Mouse (Mus musculus) yolk sac, embryonic 10.5 days (tissue): Measurements from ENCODE around the gene Pip4k2a.

ENCODE experiments used
- DNase-seq: peaks from one replicate; pipeline ENCODE4 v3.0.0-alpha.2; 2017; ENCODE audit warnings: low spot score

The Pip4k2a gene

DNA sequence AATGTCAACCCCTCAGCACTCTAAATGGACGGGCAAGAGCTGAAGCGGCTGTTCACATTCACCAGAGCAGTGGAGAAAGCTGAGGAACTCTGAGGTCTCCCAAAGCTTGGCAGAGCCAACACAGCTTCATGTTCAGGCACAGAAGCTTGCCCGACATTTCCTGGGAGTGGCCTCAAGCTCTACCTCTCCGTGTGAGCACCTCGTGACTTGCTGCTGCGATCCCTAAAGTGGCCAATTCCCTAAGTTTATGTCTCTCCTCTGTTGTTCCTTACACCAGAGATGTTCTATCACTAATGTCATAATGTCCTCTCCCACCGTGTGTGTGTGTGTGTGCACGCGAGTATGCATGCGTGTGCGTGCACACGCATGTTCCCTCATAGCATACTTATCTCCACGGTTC, 42.3 kb downstream of the Pip4k2a start:
- no peak for DNase-seq

DNA sequence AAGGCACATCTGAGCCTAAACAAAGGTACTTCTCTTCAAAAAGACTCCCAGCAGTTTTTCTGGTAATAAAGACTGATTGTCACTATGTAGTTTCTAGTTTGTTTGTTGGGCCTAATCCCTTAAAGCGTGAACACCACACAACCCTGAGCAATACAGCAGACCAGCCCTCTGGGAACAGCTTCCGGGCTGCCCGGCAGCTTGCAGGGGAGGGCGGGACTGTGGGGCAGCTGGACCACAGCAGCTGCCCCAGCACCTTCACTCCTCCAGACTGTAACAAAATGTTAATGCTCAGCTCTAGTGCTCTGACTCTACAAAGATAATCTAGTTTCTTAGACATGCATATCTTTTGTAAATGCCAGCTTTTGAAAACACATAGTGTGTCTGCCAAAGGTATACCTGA, 42.9 kb downstream of the Pip4k2a start:
- DNase-seq: no peak

DNA sequence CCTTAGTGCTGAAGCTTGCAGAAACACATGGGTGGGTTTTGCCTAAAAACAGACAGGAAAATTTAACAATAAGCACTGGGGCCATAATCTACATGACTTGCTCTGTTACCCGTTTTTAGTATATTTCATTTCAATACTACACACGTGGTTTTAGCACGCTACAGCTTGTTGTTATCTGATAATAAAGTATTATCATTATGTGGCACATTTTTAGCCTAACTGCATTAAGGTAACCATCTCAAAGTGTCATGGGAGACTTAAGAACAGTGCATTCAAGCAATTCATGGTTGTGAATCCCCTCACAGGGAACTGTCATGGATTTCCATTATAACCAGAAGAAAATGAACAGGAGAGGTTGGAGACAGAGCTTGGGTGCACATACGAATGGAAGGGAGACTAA, 43.5 kb downstream of the Pip4k2a start:
- no peak for DNase-seq

DNA sequence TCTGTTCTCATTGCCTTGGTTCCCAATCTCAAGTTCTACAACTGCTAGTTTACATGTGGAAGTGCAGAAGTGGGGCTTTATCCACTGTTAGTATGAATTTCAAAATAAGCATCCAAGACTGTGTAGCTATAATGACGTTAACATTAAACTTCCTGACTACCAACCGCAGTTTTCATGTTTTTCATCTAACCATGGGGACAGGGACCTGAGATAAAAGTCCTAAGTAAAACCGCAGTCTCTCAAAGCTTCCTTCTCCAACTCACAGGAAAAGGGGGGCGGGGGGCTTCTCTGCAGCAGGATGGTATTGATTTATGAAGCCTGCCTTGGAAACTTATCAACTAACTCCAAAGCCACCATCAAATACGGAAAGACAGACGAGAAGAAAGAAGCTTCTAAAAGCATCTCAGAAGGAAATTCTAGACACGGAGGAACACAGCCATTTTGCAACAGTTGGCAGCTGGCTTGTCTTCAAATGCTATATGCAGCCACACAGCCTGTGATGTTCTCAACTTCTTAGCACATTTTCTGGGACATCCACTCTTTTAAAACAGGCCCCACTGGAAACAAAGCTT, 45.7 kb downstream of the Pip4k2a start:
- no peak for DNase-seq

DNA sequence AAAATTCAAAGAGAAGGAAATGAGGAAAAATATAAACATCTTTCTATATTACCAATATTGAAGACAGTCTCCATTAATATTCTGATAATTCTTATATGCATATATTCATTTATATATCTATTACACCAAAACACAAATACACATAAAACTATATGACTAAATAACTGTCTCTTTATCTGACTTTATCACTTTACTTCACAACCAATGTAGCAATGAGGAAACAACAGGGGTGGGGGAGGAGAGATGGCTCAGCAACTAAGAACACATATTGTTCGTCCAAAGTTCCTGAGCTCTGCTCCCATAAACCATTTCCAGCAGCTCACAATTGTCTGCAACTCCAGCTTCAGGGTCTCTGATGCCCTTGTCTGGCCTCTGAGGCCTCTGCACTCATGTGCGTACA, 47.2 kb downstream of the Pip4k2a start:
- no peak for DNase-seq

DNA sequence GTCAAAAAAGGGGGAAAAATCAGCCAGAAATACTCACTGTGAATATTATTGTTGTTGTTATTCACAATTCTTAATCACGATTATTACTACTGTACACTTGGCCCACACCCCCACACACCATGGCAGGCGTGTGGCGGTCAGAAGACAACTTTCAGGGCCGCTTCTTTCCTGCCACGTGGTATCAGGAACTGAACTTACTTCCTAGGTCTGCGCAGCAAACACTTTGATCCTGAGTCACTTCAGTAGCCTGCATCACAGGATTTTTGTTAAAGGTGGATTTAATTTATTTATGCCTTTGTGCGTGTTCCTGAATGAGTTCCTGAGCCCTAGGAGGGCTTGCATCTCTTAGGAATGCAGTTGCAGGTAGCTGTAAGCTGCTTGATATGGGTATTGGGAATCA, 49.2 kb downstream of the Pip4k2a start:
- DNase-seq: no peak

DNA sequence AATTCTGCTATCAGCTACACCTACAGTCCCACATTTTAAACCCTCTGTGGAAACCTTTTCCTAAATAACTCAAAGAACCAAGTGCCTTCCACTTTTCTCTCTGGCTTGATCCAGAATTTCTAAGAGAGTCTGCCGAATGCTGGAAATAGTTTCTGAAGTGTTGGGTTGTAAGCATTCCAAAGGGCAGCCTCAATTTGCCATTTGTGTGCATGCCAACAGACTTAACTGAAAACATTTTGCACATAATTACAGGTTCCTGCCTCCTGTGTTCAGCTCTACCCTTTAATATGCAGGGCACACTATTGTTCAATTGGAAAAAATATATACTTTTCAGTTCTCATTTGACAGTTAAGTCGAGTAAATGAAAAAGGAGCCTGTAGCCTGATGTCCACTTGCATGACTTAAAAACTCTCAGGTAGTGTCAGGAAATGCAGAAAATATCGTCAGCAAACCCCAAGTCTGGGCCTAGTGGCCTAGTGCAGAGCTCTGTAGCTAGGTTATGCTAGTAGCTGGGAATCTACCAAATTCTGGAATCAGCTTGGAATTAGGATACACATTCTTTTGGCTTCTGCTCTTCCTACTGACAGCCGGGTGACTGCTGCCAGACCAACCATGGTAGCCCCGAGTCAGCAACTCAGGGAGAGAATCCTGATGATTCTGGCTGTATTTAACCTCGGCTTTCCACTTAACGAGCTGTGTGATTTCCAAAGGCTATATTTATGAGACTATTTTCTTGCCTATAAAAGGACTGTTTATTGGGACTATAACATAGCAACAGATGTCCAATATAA, 50.1 kb downstream of the Pip4k2a start:
- no peak for DNase-seq

DNA sequence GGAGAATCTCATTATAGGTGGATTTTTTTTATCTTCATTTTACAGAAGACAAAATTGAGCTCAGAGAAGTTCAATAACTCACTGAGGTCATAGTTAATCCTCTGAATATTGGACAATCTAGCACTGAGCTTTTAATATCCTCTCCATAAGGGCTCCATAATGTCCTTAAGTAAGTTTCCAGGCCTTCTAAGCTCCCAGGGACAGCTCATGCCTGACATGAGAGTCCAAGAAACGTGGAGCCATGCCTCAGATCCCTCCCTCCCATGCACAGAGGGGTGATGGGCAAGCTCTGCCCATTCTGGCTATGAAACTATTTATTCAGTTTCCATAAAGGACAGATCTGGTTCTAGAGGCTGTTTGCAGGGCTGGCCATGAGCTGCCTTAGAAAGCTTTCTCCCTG, 52.5 kb downstream of the Pip4k2a start:
- DNase-seq: no peak

DNA sequence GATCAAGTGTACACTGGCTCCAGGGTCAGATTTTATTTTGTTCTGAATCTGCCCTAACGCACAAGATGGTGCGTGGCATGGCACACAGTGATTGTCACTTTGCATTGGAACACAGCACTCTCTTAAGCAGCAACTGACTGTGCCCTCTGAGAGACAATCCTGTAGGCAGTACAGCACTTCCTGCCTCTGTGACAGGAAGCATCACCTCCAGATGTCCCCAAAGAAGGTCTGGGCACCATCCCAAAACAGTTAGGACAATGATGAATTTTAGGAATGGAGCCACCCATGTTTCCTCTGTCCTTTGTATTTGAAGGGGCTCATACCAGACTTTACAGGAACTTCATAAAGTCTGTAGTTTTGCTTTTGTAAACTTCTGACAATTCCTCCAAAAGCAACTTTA, 54.0 kb downstream of the Pip4k2a start:
- no peak for DNase-seq

DNA sequence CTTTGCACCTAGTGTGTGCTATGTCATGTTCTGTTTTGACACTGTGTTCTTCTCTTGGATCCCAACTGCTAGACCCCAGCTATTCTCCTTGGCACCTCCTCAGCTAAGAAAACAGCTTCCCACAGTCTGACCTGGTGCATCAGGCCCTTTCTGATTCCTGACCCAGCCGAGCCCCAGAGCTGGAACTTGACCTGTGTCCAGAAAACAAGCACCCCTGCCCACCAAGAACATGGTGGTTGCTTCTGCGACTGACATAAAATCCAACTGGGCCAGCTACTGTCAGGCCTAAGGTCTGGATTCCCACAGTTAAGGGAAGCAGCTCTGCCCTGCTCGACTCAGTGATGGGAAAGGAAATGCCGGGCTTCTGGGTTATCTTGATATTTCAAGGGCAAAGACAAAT, 54.6 kb downstream of the Pip4k2a start:
- DNase-seq: no peak

DNA sequence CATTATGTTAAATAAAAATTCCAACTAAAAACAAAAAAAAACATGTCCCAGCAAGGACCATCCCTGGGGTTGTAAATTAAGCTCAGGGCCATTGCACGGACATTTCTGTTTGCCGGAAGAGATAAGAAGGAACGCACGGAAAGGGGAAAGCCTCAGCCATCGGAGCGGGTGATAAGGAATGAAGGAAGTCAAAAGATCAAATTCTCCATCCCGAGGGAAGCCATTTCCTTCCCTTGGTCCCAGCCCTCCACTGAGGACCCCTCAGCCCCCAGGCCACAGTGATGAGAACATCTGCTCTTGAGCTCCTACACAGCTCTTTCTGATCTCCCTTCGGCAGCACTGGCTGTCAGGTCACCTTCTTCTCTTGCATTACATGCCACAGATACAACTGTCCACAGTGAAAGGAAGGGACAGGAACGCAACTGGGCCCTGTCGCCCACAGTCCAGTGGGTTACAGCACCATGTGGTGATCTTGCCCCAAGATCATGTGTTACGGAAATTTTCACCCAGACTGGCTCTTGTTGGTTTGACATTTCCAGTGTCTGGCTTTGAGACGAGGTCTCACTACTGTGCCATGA, 57.1 kb downstream of the Pip4k2a start:
- DNase-seq: no peak

DNA sequence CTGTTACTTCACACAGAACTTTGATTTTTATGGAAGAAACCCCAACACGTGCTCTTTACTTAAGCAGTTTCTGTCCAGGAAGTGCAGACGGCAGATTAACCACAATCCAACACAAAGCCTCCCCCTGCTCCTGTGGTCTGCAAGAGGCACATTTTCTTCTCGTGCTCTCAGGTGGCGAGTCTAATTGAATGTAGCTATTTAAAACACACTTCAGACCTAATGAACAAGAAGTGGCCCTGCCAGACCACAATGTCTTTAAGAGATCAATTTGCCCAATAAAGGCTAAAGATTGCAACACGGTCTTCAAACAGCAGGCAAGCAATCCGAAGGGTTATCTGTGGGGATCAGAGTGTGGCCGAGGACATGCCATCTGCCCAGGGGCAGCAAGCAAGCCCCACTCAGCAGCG, 59.0 kb downstream of the Pip4k2a start:
- DNase-seq: no peak

DNA sequence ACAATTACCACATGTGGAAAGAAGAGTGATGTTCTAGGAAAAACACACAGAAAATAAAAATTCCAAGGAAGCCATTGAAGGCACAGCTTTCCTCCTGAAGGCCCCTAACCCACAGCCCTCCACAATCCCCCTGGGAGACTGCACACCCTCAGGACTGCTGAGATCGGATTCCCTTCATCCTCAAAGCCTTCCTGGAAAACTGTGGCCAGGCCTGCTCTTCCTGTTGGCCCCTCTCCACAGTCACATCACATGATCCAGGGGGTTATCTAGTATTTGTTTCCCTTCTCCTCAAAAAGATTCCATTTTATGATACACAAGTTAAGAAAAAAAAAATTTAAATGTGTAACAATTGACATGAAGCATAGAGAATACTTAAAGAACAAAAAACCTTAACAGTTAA, 59.7 kb downstream of the Pip4k2a start:
- no peak for DNase-seq

DNA sequence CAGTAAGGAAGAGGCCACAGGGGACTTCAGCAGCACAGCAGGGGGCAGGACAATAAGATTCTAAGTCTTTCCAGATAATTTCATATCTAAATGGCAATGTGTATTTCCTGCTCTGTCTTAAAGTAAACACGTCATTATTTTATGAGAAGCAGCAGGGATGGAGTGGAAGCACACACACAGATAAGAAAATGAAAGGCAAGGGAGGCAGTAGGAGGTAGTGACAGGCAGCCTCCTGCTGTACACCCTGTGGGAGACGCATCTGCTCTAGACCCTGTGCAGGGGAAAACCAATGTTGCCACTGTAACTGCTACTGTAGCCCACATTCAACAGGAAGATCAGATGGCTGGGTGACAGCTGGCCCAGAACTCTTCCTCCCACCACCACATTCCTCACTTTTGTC, 60.3 kb downstream of the Pip4k2a start:
- DNase-seq: no peak

DNA sequence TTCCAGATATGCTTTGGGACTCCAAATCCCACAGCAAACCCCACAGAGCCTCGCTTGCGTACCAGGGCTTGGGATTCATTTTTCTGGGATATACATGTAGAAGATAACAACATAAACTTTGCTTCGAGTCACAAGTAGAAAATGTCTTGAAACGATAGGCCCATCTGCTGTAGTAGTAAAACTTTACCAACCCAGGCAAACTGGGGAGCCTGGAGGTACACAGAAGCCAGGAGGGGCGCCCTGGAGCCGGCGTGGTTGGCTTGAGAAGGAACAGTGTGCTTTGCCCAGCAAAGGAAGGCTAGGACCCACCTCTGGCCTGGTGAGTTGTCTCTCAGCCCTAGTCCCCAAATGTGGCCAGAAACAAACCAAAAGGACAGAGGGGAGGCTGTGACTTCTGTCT, 61.5 kb downstream of the Pip4k2a start:
- DNase-seq: no peak

DNA sequence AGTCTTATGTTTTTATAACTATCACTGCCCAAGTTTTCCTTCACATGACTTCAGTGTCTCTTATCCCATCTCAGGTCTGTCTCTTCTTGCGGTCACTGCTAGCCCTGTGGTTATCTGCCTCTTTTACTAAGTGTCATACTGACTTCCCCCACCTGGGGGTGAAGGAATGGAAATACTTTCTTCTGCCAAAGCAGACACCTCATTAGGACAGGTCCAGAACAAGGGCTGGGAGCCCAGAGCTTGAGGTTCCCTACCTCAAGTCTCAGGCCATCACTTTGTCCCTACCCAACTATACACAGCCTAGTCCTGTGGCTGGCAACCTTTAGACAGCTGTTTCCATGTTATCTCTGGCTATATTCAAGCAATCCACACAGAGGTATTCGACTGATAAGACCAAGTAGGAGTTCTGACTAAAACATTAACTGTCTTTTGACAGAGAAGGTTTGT, 62.3 kb downstream of the Pip4k2a start:
- no peak for DNase-seq

DNA sequence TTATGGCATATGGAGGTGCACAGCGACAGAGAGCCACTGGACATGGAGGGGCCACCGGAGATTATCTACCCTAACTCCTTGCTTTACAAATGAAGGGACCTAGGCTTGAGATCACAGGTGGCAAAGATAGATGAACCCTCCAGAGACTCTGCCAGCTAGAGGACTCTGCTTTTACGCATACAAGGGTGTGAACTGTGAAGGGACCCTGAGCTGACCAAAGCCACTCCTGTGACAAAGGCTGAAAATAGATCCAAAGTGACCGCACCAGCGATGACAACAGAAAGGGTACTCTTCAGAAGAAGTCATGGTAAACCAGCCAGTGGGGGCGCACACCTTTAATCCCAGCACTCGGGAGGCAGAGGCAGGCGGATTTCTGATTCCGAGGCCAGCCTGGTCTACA, 63.8 kb downstream of the Pip4k2a start:
- no peak for DNase-seq

DNA sequence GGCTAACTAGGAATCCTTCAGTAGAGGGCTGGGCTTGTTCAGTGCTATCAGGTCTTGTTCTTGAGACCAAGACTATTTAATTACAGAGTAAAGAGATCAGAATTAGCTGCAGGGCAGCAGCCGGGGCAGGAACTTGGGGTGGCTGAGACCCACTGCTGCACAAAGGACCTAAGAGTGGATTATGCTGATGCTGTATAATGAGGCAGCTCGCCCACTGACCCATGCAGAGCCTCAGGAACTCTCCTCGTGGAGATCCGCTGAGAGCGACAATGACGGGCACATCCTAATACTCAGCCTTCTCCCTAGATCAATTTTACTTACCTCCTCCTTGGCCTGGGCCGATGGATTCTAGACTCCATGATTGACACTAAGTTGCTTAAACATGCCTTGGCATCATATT, 64.5 kb downstream of the Pip4k2a start:
- DNase-seq: no peak

DNA sequence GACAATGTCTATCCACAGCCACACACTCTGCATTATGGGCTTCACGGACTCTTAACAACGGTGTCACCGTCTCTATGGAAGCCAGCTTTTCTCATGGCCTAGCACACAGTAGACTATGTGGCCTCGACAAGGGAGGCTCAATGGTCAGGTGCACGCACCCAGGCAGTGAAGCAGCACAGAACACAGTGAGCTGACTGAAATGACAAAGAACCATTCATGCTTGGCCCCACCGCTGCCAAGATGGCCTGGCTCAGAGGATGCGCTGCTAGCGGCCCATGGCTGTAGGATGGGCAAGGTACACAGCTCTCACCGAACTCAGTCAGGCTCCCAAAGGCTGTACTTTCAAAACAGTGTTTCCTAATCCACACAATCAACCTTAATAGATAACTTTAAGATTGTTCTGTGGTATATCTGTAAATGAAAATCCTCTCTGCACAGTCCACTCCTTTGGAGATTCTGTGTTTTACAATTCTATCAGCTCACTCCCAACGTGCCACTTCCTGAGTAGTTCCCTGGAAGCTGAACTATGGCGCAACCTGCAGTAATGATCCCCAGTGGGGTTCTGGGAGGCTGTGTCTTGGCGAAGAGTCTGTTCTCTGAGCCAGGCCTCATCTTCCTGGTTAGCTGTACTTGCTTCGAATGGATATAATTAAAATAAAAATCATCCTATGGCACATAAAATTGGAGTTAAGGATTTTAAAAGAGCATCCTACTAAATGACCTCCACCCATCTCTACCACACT, 67.4 kb downstream of the Pip4k2a start:
- DNase-seq: no peak

DNA sequence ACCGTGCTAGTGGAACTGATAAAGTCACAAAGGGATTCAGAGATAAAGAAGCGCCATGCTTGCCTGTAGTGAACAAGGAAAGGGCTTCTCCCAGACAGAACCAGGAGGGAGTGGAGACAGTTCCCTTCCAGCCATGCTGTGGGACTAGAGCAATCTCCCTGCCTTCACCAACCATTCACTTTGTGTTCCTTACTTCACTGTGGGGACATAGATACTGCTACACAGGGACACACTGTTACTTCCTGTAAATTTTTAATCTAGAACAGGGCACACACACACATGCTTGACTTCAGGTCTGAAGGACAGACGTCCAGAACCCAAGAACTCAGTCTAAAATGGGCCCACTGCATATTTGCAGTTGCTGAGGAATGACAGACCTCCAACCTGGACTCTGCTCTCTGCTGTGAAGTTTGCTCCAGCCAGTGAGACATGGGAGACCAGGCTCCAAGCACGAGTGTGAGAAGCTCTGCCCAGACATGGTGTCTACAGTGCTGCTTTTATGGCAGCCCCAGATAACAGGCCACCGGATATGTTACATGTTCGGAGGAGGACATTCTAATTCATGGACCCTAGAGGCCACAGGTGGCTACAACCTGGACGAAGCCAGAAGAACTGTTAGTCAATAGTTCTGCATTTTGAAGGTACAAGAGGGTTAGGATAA, 69.2 kb downstream of the Pip4k2a start:
- DNase-seq: peak; percentile 30

DNA sequence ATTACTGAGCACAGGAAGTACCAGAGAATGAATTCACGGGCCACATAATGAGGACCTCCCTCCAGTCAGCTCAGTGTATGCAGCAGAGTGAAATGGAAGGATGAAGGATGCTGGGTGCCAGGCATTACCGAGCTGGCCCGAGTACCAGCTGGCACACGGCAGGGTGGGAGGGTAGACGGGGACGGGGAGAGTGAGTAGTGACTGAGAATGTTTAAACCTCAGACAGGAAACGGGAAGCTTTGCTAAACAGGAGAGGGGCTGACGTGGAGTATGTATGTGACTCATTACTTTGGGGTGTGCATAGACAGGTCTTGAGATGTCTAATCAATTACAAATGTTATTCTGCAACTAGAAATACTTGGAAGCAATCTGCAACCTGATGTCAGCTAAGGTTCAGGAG, 69.7 kb downstream of the Pip4k2a start:
- no peak for DNase-seq

DNA sequence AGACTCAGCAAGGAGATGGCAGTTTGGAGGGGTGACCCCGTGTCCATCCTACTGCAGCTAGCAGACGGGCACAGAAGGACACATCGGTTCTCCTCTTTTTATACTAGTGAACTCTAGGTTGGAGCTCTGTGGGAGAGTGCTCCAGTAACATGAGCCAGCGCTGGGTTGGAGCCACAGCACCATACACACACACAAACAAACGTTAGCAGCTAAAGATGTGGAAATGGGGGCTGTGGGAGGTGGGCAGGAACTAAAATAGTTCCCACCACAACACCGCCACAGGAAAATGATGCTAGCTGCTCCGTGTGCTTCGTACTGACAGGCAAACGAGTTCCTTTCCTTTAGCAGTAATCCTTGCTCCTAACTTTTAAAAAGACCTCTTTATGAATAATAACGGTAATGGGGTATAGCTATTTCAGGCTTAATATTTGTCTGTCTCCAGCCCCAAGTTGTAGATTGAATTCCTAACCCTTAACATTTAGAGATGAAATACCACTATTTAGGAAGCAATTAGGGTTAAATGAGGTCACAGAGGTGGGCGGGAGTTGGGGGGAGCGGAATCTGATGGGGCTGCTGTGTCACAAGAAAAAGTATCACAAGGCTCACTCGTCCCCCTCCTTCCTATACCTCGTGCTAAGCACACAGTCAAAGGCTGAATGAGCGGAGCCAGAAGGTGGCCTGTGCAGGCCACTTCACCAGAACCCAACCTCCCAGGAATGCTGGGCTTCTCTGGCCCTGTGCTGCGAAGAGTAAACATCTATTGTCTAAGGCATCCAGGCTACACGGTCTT, 73.9 kb downstream of the Pip4k2a start:
- DNase-seq: no peak
